Mouse (Mus musculus) embryonic fibroblast, embryonic 13.5 days (primary cell): Measurements from ENCODE around the gene Iyd.

ENCODE experiments used
- CTCF ChIP-seq: IDR thresholded peaks from 2 replicates; pipeline ENCODE4 v1.5.1; 2011; ENCODE audit warnings: mild to moderate bottlenecking, control low read depth, low read length, moderate library complexity, borderline replicate concordance; ENCODE audit not compliant: insufficient read depth
- POLR2A ChIP-seq: IDR thresholded peaks from 2 replicates; pipeline ENCODE4 v1.6.1; 2011; ENCODE audit warnings: low read depth, mild to moderate bottlenecking, control low read depth, low read length, moderate library complexity

DNA sequence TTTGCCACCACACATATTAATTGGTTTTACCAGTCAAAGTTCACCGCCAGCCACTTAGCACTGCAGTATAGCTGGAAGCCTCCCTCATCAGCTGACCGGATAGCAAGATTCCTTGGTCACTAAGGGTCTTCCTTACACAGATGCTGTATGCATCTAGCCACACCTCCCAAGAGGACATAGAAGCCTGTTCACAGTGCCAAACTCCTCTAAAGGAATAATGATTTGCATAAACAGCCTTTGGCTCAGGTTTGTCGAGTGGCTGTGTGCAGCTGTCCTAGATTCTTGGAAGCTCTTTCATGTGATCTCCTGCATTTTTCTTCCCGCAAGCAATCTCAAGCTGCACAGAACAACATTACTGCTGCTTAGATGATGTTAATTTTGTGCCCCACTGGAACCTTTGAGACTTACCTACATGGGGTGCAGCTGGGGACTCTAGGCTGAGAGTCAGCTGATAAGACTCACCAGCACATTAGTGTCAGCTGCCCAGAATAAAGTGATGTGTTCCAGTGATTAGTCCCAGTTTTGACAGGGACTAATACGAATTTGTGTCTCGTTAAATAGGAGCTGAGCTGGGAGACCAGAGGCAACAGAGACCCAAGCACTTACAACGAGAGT lies 30.3 kb upstream of the Iyd start:
- TF ChIP-seq POLR2A: no peak
- no peak for TF ChIP-seq CTCF
